Mouse (Mus musculus) brain, embryonic 18.5 days (tissue): Measurements from ENCODE around the gene Wdr41.

Experiments used
- DNase-seq: peaks from one replicate; pipeline ENCODE4 v3.0.0-alpha.2; 2012; ENCODE audit warnings: low read depth, low spot score

Gene Wdr41

GRCm38 (mm10) chr13:94976219-94977186, at the start of gene Wdr41:
Gene Wdr41 (plus strand): TSS chr13:94976344.
- DNase-seq: peak; percentile 80

GRCm38 (mm10) chr13:94928086-94928485, 48.1 kb upstream of the Wdr41 start:
- no peak for DNase-seq

GRCm38 (mm10) chr13:94938418-94938817, 37.7 kb upstream of the Wdr41 start:
- DNase-seq: no peak

GRCm38 (mm10) chr13:94940104-94940503, 36.0 kb upstream of the Wdr41 start:
- no peak for DNase-seq

GRCm38 (mm10) chr13:94941230-94941629, 34.9 kb upstream of the Wdr41 start:
- DNase-seq: peak; percentile 46

- no peak for DNase-seq
These were observed 20.2 kb upstream of the Wdr41 start for GRCm38 (mm10) chr13:94955941-94956340.

- no peak for DNase-seq
These were observed 18.2 kb upstream of the Wdr41 start for GRCm38 (mm10) chr13:94957965-94958364.

- no peak for DNase-seq
These were observed 6.1 kb upstream of the Wdr41 start for GRCm38 (mm10) chr13:94969992-94970553.

GRCm38 (mm10) chr13:94975828-94976218, 321 bp upstream of the Wdr41 start:
- DNase-seq: no peak

- no peak for DNase-seq
These were observed 2.9 kb downstream of the Wdr41 start for GRCm38 (mm10) chr13:94979081-94979480.

GRCm38 (mm10) chr13:94990516-94990915, 14.4 kb downstream of the Wdr41 start:
- no peak for DNase-seq

- DNase-seq: no peak
These were observed 31.1 kb downstream of the Wdr41 start for GRCm38 (mm10) chr13:95007281-95007680.

- DNase-seq: no peak
These were observed 33.1 kb downstream of the Wdr41 start for GRCm38 (mm10) chr13:95009261-95009660.

- DNase-seq: no peak
These were observed 35.6 kb downstream of the Wdr41 start for GRCm38 (mm10) chr13:95011546-95012257.

- no peak for DNase-seq
These were observed 41.1 kb downstream of the Wdr41 start for GRCm38 (mm10) chr13:95017278-95017677.

- DNase-seq: peak; percentile 65
These were observed 41.8 kb downstream of the Wdr41 start for GRCm38 (mm10) chr13:95017916-95018315.

GRCm38 (mm10) chr13:95019345-95019744, 43.2 kb downstream of the Wdr41 start:
- DNase-seq: no peak

GRCm38 (mm10) chr13:95020216-95020615, 44.1 kb downstream of the Wdr41 start:
- no peak for DNase-seq

- DNase-seq: no peak
These were observed 54.7 kb downstream of the Wdr41 start for GRCm38 (mm10) chr13:95030828-95031227.

- DNase-seq: no peak
These were observed 56.1 kb downstream of the Wdr41 start for GRCm38 (mm10) chr13:95032127-95032831.

- no peak for DNase-seq
These were observed 56.8 kb downstream of the Wdr41 start for GRCm38 (mm10) chr13:95032973-95033372.

GRCm38 (mm10) chr13:95034094-95034493, 58.0 kb downstream of the Wdr41 start:
- DNase-seq: no peak
